Mouse (Mus musculus): ENCODE measurements around the gene Zfp933. TPM values are rescaled to one million over a fixed set of nuclear protein-coding genes. Genes with fewer than 3 reads are reported as not detected.

Zfp933 gene
- 5.3 and 6.4 TPM in 2 replicates for polyA plus RNA-seq (2015; fragmentation: Nextera tagmentation; extraction: Ambion mirVana)

DNA sequence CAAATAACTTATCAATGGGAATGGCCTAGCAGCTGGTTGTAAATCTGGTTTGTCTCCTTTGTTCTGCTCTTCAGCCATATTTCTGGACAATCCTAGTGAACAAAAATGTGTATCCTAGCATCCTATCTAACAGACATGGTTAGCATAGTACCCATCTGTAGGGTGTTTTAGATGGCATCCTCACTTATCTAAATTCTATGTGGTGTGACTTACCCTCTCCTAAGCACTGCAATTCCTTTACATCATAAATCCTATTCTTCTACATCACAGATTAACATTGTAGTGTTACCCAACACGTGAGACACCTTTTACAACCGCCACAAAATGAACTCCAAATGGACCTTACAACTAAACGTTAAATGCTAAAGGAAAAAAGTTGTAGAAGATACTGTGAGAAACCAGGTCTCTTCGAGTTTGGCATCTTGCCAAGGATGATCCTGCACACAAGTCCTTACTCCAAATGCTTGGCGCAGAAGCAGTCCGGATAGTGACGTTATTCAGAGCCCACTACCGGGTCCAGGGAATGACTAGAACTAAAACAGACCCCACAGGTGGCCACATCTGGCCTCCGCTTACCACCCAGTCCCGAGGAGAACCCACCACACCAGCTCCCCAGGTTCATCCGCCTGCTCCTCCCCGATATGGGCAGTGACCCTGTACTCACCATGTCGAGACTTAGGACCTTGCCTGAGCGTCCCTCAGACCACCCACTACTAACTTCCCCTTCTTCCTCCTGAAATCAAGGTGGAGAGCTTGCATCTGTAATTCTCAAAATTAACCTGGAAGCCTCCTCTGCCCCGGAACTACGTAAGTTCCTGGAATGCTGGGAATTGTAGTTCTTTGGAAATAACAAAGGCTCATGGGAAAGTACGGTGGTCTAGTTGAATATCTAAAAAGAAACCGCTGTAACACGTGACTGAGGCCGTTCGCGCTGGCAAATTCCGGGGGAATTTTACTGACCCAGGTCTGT, at the start of gene Zfp933:
Gene Zfp933, minus strand, starts transcription at position 753 of the 970 bp plus-strand sequence.
- peaks cover 12% of the 10 kb centered on the region for H3K9me3 ChIP-seq
- peak within 1 kb of the TSS; percentile 78 for H3K9ac ChIP-seq
- 5% methylated on average over 23 of the region's 23 CpGs for WGBS
- H3K4me2 ChIP-seq: peak within 1 kb of the TSS; percentile 72
- H3K27me3 ChIP-seq: no peaks in the 10 kb centered on the region
- peaks cover 32% of the 10 kb centered on the region for H3K36me3 ChIP-seq
- peak within 1 kb of the TSS; percentile 49; the same call in 1 of the 2 replicates for H3K27ac ChIP-seq (replicated peaks)
- H3K4me3 ChIP-seq: peak within 1 kb of the TSS; percentile 75
- ATAC-seq (ENCODE audit: low read depth): peak; percentile 89
- peaks cover 21% of the 10 kb centered on the region for H3K4me1 ChIP-seq (replicated peaks)

DNA sequence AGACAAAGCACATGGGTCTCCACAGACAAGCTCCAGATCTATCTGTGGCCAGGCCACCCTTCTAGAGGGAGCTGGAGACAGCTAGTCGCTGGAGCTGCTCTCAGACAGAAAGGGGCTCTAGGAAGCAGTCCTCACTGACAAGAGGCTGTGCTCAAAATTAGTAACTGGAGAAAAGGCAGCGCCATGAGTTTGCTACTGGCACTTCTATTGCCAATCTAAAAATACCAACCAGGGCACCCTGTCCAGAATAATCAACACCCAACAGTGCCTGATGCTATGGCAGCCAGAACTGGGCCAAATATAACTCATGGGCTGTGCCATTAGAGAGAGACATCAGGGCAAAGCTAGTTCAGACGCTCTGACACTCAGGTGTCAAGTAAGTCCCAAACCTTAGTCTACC, 49.2 kb upstream of the Zfp933 start:
- no peak overlapping the region for H3K4me3 ChIP-seq
- 91% methylated on average over 3 of the region's 3 CpGs for WGBS
- no peak overlapping the region for H3K9ac ChIP-seq
- H3K27ac ChIP-seq (replicated peaks): no peak overlapping the region
- no peaks in the 10 kb centered on the region for H3K9me3 ChIP-seq
- H3K4me1 ChIP-seq (replicated peaks): no peaks in the 10 kb centered on the region
- H3K36me3 ChIP-seq: peaks cover 89% of the 10 kb centered on the region
- no peak overlapping the region for H3K4me2 ChIP-seq
- no peaks in the 10 kb centered on the region for H3K27me3 ChIP-seq
- ATAC-seq (ENCODE audit: low read depth): no peak

DNA sequence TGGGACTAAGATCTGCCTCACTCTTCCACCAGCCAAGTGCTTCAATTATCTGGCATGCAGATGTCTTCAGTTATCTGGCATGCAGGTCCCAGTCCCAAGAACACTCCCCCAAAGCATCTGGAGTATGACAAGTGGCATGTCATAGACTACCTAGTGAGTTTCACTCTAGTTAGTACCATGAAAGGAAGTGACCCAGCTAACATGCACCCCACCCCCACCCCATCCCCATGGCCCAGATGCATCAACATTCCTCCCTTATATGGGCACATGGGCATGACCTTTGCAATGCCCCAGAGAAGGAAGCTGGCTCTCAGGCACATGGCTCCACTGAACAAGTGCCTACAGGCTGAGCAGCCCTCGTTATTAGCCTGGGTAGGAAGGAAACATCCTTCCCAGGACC, 48.2 kb upstream of the Zfp933 start:
- Histone ChIP-seq H3K4me1 (replicated peaks) (0 out of 2 replicates have a peak, but pooled peaks cover 6% of the 10 kb centered on the region), H3K4me3 (no peak overlapping the region), H3K4me2 (no peak overlapping the region), H3K27me3 (no peaks in the 10 kb centered on the region), H3K27ac (replicated peaks) (no peak overlapping the region), H3K9ac (no peak overlapping the region), H3K9me3 (no peaks in the 10 kb centered on the region), H3K36me3 (peaks cover 93% of the 10 kb centered on the region)
- ATAC-seq (ENCODE audit: low read depth): no peak
- WGBS: 55% methylated on average over 1 of the region's 1 CpGs

DNA sequence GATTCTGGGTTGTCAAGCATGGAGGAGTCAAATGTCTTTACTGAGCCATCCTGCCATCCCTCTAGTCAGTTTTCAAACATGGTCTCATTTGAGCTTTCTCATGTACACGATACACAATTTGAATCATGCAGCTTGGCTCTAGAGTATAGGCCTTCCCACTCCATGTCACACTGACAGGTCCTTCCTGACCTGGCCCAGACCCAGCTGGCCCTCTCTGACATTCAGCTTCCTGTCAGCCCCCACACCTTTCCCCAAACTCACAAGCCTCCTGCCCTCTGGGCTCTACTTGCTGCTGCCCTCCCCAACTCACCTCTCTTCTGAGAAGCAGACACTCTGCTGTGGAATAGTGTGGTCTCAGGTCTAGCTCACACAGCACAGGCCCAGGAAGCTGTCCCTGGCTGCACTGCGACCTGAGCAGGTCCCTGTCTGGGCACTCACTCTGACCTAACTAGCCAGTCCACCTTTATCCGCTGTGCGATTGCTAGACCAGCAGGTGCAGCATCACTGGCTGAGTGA, 47.7 kb upstream of the Zfp933 start:
- no peak for ATAC-seq (ENCODE audit: low read depth)
- H3K36me3 ChIP-seq: peaks cover 97% of the 10 kb centered on the region
- no peaks in the 10 kb centered on the region for H3K9me3 ChIP-seq
- H3K27ac ChIP-seq (replicated peaks): no peak overlapping the region
- 94% methylated on average over 4 of the region's 4 CpGs for WGBS
- no peaks in the 10 kb centered on the region for H3K27me3 ChIP-seq
- no peak overlapping the region for H3K9ac ChIP-seq
- no peak overlapping the region for H3K4me2 ChIP-seq
- no peak overlapping the region for H3K4me3 ChIP-seq
- 0 out of 2 replicates have a peak, but pooled peaks cover 6% of the 10 kb centered on the region for H3K4me1 ChIP-seq (replicated peaks)

DNA sequence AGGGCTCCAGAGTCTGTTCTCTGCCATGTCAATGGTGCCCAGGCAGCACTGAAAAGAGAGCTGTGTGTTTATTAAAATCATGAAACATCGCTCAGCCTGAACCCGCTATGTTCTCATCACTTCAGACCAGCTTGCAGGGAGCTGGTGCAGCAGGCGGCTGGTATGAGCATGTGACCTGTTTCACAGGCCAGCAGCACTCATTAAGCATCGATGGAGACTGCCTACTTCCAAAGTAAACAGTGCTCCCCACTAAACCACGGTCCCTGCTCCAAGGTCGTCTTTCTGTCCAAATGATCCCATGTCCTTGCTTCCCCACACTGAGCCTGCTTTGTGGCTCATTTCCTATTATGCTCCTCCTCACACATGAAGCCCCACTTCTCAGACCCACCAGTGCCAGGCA, 42.2 kb upstream of the Zfp933 start:
- Histone ChIP-seq H3K36me3 (peaks cover 93% of the 10 kb centered on the region), H3K9ac (no peak overlapping the region), H3K27ac (replicated peaks) (no peak overlapping the region), H3K27me3 (no peaks in the 10 kb centered on the region), H3K4me1 (replicated peaks) (0 out of 2 replicates have a peak, but pooled peaks cover 6% of the 10 kb centered on the region), H3K4me3 (no peak overlapping the region), H3K9me3 (no peaks in the 10 kb centered on the region), H3K4me2 (no peak overlapping the region)
- no peak for ATAC-seq (ENCODE audit: low read depth)
- WGBS: 94% methylated on average over 6 of the region's 6 CpGs

DNA sequence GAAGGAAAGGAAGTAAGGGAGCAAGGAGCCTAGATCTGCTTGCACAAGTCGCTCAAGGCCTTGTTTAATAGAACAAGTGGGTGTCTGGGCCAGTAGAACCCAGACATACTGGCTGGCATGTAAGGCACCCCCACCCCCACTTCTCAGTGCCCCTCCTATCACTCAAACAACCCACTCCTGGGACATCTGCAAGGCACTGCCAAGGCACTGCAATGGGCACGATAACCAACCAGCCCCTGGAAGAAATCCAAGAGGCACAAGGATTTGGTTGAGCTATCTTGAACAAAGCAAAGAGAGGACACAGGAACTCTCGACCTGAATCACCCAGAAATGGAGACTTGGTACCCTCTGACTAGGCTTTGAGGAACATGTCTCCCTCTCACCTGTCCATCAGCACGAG, 40.1 kb upstream of the Zfp933 start:
- Histone ChIP-seq H3K9ac (no peak overlapping the region), H3K27ac (replicated peaks) (no peak overlapping the region), H3K9me3 (no peaks in the 10 kb centered on the region), H3K36me3 (peaks cover 93% of the 10 kb centered on the region), H3K27me3 (no peaks in the 10 kb centered on the region), H3K4me3 (no peak overlapping the region), H3K4me1 (replicated peaks) (0 out of 2 replicates have a peak, but pooled peaks cover 6% of the 10 kb centered on the region), H3K4me2 (no peak overlapping the region)
- 87% methylated on average over 4 of the region's 4 CpGs for WGBS
- ATAC-seq (ENCODE audit: low read depth): no peak

DNA sequence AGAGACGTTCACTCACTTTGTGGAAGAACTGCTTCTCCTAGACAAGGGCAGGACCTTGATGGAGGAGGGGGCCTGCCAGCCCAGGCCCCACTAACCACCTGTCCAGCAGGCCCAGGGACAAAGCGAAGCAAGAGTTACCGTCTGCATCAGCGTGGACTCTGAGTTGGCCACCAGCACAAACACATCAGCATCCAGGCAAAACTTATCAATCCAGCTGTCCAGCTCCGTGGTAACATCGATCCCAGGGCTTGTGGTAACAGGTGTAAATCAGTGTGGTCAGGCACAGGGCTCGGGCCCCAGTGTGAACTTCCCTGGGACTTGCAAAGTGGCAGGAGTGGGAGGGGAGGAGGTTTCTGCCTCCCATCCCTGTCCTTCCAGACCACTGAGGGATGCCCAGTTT, 39.1 kb upstream of the Zfp933 start:
- Histone ChIP-seq H3K4me3 (no peak overlapping the region), H3K4me2 (no peak overlapping the region), H3K36me3 (peaks cover 95% of the 10 kb centered on the region), H3K9me3 (no peaks in the 10 kb centered on the region), H3K27ac (replicated peaks) (no peak overlapping the region), H3K9ac (no peak overlapping the region), H3K4me1 (replicated peaks) (0 out of 2 replicates have a peak, but pooled peaks cover 5% of the 10 kb centered on the region), H3K27me3 (no peaks in the 10 kb centered on the region)
- ATAC-seq (ENCODE audit: low read depth): no peak
- WGBS: 91% methylated on average over 7 of the region's 7 CpGs

DNA sequence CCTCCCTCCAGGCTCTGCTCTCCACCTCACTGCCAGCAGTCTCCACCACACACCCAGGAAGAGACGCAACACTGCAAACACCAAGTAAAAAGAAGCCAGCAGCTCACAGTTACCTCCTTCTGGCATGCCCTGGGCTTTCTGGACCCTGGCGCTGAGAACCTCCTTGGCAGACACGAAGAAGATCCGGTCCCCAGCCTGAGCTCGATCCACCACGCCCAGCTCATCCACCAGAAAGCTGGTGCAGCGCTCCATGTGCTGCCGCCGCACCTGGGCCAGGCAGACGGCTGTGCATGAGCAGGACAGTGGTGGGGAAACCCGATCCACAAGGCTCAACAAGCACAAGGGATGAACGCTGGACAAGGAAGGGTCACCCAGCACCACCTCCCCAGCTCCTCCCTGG, 38.0 kb upstream of the Zfp933 start:
- whole genome bisulfite sequencing: 91% methylated on average over 12 of the region's 12 CpGs

DNA sequence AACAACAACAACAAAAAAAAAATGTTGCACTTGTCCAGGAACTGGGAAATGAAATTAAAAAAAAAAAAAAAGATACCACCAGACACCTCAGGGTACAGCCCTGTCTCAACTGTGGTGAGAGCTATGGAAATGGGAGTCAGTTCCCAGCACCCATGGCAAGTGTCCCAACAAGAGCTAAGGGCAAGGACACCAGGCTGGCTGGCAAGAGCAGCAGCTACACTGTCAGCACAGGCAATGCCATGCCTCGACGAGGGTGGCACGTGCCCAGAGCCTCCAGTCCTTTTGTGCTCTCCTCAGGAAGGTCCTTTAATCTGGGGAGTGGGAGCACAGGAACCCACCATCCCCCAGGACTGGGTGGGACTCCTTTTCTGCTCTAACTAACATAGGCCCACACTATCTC, 36.0 kb upstream of the Zfp933 start:
- H3K27ac ChIP-seq (replicated peaks): no peak overlapping the region
- H3K4me2 ChIP-seq: no peak overlapping the region
- peaks cover 96% of the 10 kb centered on the region for H3K36me3 ChIP-seq
- no peaks in the 10 kb centered on the region for H3K9me3 ChIP-seq
- no peak; the same call in 1 of the 2 replicates for ATAC-seq (ENCODE audit: low read depth)
- no peak overlapping the region for H3K4me3 ChIP-seq
- 84% methylated on average over 3 of the region's 3 CpGs for WGBS
- no peak overlapping the region for H3K9ac ChIP-seq
- H3K27me3 ChIP-seq: no peaks in the 10 kb centered on the region
- no peaks in the 10 kb centered on the region for H3K4me1 ChIP-seq (replicated peaks)

More for the DNA sequence above, 38.0 kb upstream of the Zfp933 start:
- Histone ChIP-seq H3K4me2 (no peak overlapping the region), H3K9ac (no peak overlapping the region), H3K4me3 (no peak overlapping the region), H3K4me1 (replicated peaks) (no peaks in the 10 kb centered on the region), H3K36me3 (peaks cover 95% of the 10 kb centered on the region), H3K27me3 (no peaks in the 10 kb centered on the region), H3K9me3 (no peaks in the 10 kb centered on the region), H3K27ac (replicated peaks) (no peak overlapping the region)
- ATAC-seq (ENCODE audit: low read depth): no peak

DNA sequence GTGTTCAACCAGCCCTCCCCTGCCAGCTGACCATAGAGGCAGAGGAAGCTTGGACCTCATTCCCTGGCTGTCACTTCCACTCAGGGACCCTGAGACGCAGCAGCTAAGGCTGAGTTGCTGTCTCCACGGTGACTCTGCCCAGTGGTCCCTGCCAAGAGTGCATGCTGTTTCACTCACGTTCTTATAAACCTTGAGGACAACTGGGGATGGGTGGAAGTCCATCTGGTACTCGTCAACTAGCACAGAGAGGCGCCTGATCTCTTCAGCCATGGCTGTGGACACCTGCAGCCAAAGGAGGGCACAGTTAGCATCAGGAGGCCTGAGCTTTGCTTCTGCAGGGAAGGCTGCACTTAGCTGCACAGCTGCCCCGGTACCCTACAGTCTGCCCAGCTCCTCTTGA, 34.9 kb upstream of the Zfp933 start:
- no peak overlapping the region for H3K9ac ChIP-seq
- 86% methylated on average over 6 of the region's 6 CpGs for WGBS
- no peak for ATAC-seq (ENCODE audit: low read depth)
- no peaks in the 10 kb centered on the region for H3K4me1 ChIP-seq (replicated peaks)
- H3K4me3 ChIP-seq: no peak overlapping the region
- H3K27me3 ChIP-seq: no peaks in the 10 kb centered on the region
- H3K36me3 ChIP-seq: peaks cover 96% of the 10 kb centered on the region
- H3K27ac ChIP-seq (replicated peaks): no peak overlapping the region
- no peak overlapping the region for H3K4me2 ChIP-seq
- no peaks in the 10 kb centered on the region for H3K9me3 ChIP-seq

DNA sequence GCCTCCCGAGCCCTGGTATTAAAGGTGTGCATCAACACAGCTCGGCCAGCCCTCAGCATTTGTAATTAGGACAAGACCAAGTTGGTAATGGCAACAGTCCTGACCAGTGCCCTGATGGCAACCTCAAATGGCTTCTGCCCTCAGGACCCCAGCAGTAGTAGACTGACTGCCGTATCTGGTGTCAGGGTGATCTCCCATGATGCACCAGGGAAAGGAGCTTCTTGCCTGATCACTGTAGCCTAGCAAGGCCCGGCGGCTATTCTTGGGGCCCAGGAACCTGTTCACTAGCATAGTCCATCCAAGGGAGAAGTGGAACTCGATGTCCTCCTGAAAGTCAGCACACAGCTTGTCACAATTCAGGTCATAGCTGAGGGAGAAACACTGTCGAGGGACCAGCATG, 33.6 kb upstream of the Zfp933 start:
- Histone ChIP-seq H3K9ac (no peak overlapping the region), H3K27ac (replicated peaks) (no peak overlapping the region), H3K4me1 (replicated peaks) (no peaks in the 10 kb centered on the region), H3K9me3 (no peaks in the 10 kb centered on the region), H3K27me3 (no peaks in the 10 kb centered on the region), H3K36me3 (peaks cover 95% of the 10 kb centered on the region), H3K4me3 (no peak overlapping the region), H3K4me2 (no peak overlapping the region)
- ATAC-seq (ENCODE audit: low read depth): no peak
- 94% methylated on average over 7 of the region's 7 CpGs for WGBS

DNA sequence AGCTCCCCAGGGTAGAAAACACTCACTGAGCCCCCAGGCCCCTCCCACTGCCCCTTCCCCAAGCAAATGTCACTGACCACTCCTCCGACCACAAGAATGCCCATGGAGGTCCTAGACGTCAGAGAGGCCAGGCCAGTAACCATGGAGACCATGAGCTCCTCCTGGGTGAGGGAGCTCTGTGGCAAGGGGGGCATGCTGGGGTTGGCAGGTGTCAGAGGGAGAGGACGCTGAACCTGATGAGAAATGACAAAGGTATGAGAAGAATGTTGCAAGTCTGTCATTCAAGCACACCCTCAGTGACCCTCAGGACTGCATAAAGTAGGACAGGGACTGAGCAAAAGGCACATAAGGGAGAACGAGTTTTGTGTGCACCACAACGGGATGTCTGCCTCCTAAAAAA, 31.7 kb upstream of the Zfp933 start:
- no peaks in the 10 kb centered on the region for H3K27me3 ChIP-seq
- no peaks in the 10 kb centered on the region for H3K9me3 ChIP-seq
- no peak for ATAC-seq (ENCODE audit: low read depth)
- H3K4me1 ChIP-seq (replicated peaks): no peaks in the 10 kb centered on the region
- no peak overlapping the region for H3K4me3 ChIP-seq
- 59% methylated on average over 5 of the region's 5 CpGs for WGBS
- no peak overlapping the region for H3K27ac ChIP-seq (replicated peaks)
- H3K4me2 ChIP-seq: no peak overlapping the region
- no peak overlapping the region for H3K9ac ChIP-seq
- H3K36me3 ChIP-seq: peaks cover 95% of the 10 kb centered on the region

Measured in neural tube, embryonic 13.5 days (tissue).